Mouse (Mus musculus) brain, embryonic 14.5 days (tissue): ENCODE results near the gene Gm44503. TPM values are rescaled to one million over a fixed set of nuclear protein-coding genes. Genes with fewer than 3 reads are reported as not detected.

Experiments
- DNase-seq: peaks from one replicate; pipeline ENCODE4 v3.0.0-alpha.2; 2011; ENCODE audit warnings: low read depth
- CTCF ChIP-seq: fragments of 200-500 bp; IDR thresholded peaks from 2 replicates; pipeline ENCODE4 v1.5.1; 2012; ENCODE audit warnings: inconsistent platforms, mild to moderate bottlenecking, moderate library complexity, borderline replicate concordance; ENCODE audit not compliant: insufficient read depth, insufficient read length; ENCODE audit errors: extremely low read depth
- POLR2A ChIP-seq: fragments of 200-500 bp; IDR thresholded peaks from 2 replicates; pipeline ENCODE4 v1.6.1; 2012; ENCODE audit warnings: mild to moderate bottlenecking, inconsistent platforms, borderline replicate concordance; ENCODE audit not compliant: poor library complexity, insufficient read depth, insufficient read length, severe bottlenecking; ENCODE audit errors: extremely low read depth
- polyA plus RNA-seq: library from polyadenylated mRNA; depleted of rRNA; stranded (reverse); fragments of >200 nt; gene quantifications from 2 replicates; pipeline ENCODE4 v1.2.3, GENCODE M21; 2012; rRNA removed

Gm44503 gene
- polyA plus RNA-seq, 1 experiment = not detected

- TF ChIP-seq POLR2A = no peak
- no peak for TF ChIP-seq CTCF
These were observed 100.6 kb downstream of the Gm44503 start for GRCm38 (mm10) chr9:73059224-73059623.

GRCm38 (mm10) chr9:73063621-73064290 lies 105.1 kb downstream of the Gm44503 start:
- TF ChIP-seq CTCF = no peak
- no peak for TF ChIP-seq POLR2A
- DNase-seq = peak; percentile 14

More at GRCm38 (mm10) chr9:73059224-73059623, 100.6 kb downstream of the Gm44503 start:
- no peak for DNase-seq

Other genes starting within 250 kb of the Gm44503 start
- 0.66 and 0.86 TPM in 2 replicates for gene Prtg, start 152.0 kb upstream of the Gm44503 start, polyA plus RNA-seq
- 12.9 and 19.0 TPM in 2 replicates for gene Pygo1, start 33.2 kb upstream of the Gm44503 start, polyA plus RNA-seq
- gene Dyx1c1, start 67 bp upstream of the Gm44503 start, polyA plus RNA-seq = 2.0 TPM in 2 replicates
- gene Ccpg1os, start 26.5 kb downstream of the Gm44503 start, polyA plus RNA-seq = 19.5 and 20.5 TPM in 2 replicates
- gene Ccpg1, start 26.6 kb downstream of the Gm44503 start, polyA plus RNA-seq = 14.4 and 26.5 TPM in 2 replicates
- gene Pigb, start 81.5 kb downstream of the Gm44503 start, polyA plus RNA-seq = 14.0 and 18.7 TPM in 2 replicates
- gene Rab27a, start 86.0 kb downstream of the Gm44503 start, polyA plus RNA-seq = 0.77 and 1.4 TPM in 2 replicates
- gene Khdc3, start 143.0 kb downstream of the Gm44503 start, polyA plus RNA-seq = 0.09 TPM in 1 of 2 replicates, not detected in the other
- gene Gm20509, start 143.6 kb downstream of the Gm44503 start, polyA plus RNA-seq = 0.10 TPM in 1 of 2 replicates, not detected in the other
- 64.6 and 72.0 TPM in 2 replicates for gene Rsl24d1, start 154.6 kb downstream of the Gm44503 start, polyA plus RNA-seq